Mouse (Mus musculus) activated CD4-positive, CD25-positive, alpha-beta regulatory T cell, adult 4 months (primary cell): ENCODE data around the gene Nrxn3. TPM values are rescaled to one million over a fixed set of nuclear protein-coding genes. Genes with fewer than 3 reads are reported as not detected.

Experiments used
- ATAC-seq: one replicate; pipeline ENCODE4 v1.8.0; 2017
- polyA plus RNA-seq, 2 experiments: library from polyadenylated mRNA; unstranded; fragments of 100-300 nt; shearing (Covaris generic); gene quantifications; one replicate each; pipeline ENCODE4 v1.2.1; 2017

Nrxn3 gene
- under 1 TPM in 1 of 2 experiments, not detected in 1; 0.08 TPM for polyA plus RNA-seq

DNA sequence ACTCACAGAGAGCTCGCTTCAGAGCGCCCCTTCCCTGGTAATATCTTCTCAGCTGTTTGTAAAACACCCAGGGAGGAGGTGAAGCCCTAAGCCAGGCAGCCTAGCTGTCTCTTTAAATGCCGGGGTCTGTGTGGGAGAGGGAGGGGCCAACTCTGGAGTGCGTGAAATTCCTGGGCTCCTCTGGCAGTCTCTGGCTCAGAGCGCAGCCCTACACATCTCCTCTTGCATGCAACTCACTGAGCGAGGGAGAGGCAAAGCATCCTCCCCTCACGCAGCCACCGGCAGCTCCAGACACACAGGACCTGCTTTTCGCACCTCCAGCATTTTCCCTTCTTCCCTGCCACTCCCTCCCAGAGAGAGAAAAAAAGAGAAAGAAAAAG is at the start of gene Nrxn3:
Gene Nrxn3 (plus strand): TSS at position 186 of the 380 bp plus-strand sequence.
- ATAC-seq = no peak

- ATAC-seq = no peak
These were observed 18.4 kb upstream of the Nrxn3 start for GRCm38 (mm10) chr12:88704159-88704846.

DNA sequence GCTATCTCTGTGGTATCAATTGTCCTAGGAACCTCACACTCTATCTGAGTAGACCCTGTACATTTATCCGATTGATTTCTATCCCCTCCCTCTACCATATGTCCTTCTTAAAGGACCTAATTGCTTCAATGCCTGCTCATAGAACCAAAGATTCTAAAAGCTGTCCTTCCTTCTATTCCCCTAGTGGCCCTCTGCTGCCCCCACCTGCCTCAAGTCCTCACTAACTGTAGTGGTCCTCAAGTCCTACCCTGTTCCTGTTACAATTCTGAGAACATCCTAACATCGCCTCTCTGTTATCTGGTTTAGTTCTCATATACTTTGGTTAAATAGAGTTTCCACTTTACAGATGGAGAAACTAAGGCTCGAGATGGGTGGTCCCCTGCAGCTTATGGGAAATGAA is 16.7 kb upstream of the Nrxn3 start:
- ATAC-seq = no peak

- ATAC-seq = no peak
These were observed 14.9 kb upstream of the Nrxn3 start for GRCm38 (mm10) chr12:88707786-88708185.

DNA sequence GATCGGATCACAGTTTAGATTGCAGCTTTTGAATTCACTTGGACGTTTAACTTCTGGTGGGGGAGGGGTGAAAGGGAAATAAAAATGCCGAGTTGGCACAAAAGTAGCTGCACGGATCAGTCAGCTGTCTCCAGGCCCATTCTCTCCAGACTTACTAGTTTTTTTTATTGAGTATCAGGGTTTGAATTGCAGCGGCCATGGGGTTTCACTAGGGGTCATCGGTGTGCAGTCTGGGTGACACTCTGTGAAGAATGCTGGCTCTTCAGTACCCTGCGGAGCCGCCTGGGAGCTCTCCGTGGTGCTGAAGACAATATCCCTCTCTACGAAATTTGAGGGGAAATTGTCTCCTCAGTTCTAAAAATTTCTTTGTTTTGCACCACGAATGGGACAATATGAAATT is 13.5 kb upstream of the Nrxn3 start:
- no peak for ATAC-seq

DNA sequence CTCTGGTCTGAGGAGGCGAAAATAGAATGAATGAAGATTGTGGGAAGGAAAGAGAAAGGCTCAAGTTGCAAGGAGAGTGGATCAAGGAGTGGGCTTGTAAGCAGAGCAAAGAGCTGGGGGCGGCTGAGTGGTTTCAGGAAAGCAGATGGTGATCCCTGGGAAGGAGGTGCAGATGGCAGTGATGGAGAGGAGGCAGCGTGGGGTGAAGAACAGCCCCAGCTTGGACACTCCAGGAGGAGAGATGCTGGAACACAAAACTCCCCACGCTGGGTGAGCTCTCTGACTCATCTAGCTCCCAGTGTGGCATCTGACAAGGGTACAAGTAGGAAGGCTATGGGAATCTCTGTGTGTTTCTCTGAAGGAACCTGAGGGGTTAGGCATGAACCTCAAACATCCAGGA is 9.2 kb upstream of the Nrxn3 start:
- ATAC-seq = no peak

- no peak for ATAC-seq
These were observed 515 bp upstream of the Nrxn3 start for GRCm38 (mm10) chr12:88722031-88722690.

DNA sequence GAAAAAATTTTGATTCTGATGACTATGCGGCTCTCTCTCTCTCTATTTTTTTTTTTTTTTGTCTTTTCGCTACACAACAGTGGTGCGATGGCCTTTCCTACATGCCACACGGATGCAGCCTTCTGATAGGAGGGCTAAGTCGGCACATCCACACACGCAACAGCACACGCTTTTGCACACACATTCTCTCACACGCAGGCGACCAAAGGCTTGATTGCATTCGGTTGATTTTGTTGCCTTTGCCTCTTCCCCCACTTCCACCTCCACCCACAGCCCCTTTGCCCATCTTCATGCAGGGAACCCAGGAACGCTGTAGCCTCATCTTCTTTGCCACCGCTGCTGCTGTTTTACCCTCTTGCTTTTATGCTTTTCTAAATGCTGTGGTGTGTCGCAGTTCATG is 3.6 kb downstream of the Nrxn3 start:
- no peak for ATAC-seq

GRCm38 (mm10) chr12:88726755-88727154 is 4.1 kb downstream of the Nrxn3 start:
- no peak for ATAC-seq

- no peak for ATAC-seq
These were observed 8.0 kb downstream of the Nrxn3 start for GRCm38 (mm10) chr12:88730720-88731119.

DNA sequence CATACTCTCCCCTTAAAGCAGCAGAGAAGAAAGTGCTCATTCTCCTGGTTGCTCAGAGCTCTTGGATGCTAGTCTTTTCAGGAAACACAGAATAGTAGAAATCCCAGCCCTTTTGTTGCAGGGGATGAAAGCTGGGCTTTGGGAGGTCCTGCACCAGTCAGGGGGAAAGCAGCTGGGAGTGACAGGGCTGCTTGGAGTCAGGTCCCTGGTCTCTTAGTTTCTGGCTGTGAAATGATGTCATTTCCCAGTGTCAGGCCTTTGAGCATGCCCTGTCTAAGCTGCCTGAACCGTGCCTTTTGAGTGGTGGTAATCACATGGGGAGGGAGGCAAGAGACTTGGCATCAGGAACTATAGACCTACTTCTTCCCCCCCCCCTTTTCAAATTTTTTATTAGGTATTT is 12.4 kb downstream of the Nrxn3 start:
- no peak for ATAC-seq

DNA sequence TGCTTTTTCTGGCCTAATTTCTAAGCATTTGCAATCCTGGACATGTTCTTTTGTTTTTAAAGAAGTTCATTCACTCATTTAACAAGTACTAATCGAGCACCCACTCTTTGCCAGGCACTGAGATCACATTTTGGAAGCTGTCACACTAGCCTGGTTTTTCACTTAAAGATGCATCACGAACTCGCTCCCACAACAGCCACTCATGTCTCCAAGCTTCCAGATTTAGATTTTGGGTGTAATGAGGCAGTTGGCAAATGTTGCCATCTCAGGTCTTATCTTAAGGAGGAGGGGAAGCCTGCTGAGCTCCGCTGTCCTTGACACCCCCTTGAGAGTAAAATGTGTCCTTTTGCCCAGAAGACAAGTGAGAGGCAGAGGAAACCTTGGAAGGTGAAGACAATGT is 14.4 kb downstream of the Nrxn3 start:
- ATAC-seq = no peak

DNA sequence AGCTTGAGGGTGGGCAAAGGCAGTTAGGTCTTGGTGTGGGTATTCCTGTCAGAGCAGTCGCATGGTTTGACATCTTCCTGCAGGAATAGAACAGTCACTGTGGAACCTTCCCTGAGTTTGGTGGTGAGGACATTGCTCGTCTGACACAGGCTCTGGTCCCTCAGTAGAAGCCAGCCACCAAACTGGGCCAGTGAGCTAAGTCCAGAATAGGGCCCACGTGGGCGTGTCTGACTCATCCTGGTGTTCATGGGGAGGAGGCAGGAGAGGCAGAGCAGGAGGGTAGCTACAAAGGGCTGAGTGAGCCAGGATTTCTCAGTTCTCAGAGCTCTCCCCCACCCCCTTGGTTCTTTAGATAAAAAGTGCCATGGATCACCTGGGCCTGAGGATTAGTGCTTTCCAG is 15.9 kb downstream of the Nrxn3 start:
- ATAC-seq = no peak

DNA sequence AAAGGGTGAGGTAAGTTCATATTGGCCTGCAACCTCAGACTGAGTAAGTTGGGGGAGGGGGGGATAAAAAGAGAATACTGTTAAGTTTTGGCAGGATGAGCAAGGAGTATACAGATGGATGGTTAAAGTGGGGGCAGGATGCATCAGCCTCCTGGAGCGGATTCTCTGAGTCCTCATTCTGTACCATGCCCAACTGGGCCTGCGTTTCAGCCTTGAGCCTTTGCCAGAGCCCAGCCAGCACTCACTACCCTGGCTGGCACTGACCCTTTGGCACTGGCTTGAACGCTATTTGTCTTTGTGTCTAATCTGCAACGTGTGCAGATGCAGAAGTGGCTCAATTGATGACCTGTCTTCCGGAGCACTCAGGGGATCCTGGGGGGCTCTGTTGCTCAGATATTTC is 24.1 kb downstream of the Nrxn3 start:
- ATAC-seq = no peak

- no peak for ATAC-seq
These were observed 42.1 kb downstream of the Nrxn3 start for GRCm38 (mm10) chr12:88764791-88765190.

GRCm38 (mm10) chr12:88774666-88775065 is 52.0 kb downstream of the Nrxn3 start:
- no peak for ATAC-seq

GRCm38 (mm10) chr12:88778036-88778435 is 55.4 kb downstream of the Nrxn3 start:
- ATAC-seq = no peak

- no peak for ATAC-seq
These were observed 61.8 kb downstream of the Nrxn3 start for GRCm38 (mm10) chr12:88784199-88785147.

- ATAC-seq = no peak
These were observed 70.6 kb downstream of the Nrxn3 start for GRCm38 (mm10) chr12:88793314-88793713.

DNA sequence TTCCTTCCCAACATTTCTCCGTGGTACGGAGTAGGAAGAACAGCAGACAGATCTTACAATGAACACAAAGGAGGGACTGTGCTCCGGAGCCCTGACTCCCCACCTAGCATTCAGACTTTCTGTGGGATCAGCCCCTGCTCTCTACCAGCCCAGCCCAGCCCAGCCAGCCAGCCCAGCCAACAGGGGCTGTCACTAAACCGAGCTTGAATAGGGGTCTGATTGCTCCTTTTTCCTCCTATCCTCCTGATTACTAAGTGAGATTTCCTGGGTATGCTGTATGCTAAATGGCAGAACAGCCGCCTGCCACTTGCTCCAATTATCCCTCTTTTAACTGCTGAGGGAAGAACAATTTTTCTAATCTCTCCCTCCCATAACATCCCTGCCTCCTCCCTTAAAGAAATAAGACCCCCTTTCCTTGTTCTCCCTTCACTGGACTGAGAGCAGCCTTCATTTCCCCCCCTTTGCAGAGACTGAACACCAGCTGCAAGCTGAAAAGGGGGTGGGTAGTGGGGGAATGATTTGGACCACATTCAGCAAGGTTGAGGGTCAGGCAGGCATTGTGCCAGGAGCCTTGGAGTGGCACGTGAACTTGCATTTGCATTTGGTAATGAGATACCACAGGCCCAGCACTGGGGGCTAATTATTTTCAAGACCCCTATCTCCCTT is 78.4 kb downstream of the Nrxn3 start:
- no peak for ATAC-seq

- ATAC-seq = no peak
These were observed 79.0 kb downstream of the Nrxn3 start for GRCm38 (mm10) chr12:88801656-88802007.

GRCm38 (mm10) chr12:88808947-88809346 is 86.3 kb downstream of the Nrxn3 start:
- no peak for ATAC-seq

DNA sequence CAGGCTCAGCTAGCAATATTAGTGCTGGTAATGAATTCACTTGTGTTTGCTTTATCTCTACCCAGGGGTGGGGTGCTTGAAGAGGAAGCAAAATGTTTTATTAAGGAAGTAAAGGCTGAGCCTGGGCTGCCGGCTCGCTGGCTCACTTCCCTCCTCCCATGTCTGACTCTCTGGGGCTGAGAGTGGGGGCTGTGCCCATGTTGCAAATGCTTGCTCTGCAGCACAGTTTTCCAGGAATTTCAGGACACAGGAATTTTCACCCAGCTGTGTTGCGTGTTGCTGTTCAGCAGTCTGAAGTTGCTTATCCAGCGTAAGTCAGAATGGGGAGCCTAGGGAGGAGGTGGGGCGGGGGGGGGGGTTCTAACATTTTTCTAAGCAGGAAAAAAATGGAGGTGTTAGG is 89.5 kb downstream of the Nrxn3 start:
- ATAC-seq = no peak
